Mouse (Mus musculus) hindbrain, embryonic 14.5 days (tissue): ENCODE measurements at regions not wholly inside any gene's neighbourhood (a gene's known extent, or its start where the extent isn't known, plus 50 kb on each side); places are given as distances from the start of the nearest gene placed in this dataset.

ENCODE experiments used
- ATAC-seq: fragments of 200-750 bp; cut with Nextera tagmentation; 2 replicates; pipeline ENCODE4 v1.8.0; 2017; ENCODE audit warnings: moderate number of reproducible peaks, mild to moderate bottlenecking, moderate TSS enrichment, moderate library complexity; ENCODE audit not compliant: low FRiP score
- DNase-seq: peaks from one replicate; pipeline ENCODE4 v3.0.0-alpha.2; 2015; ENCODE audit warnings: low spot score
- H3K27ac ChIP-seq: fragments of 300-500 bp; sonication (generic); 2 replicates; pipeline ENCODE4 v1.5.1; 2014; ENCODE audit warnings: mild to moderate bottlenecking, moderate library complexity
- H3K27me3 ChIP-seq: fragments of 300-500 bp; sonication (generic); 2 replicates; pipeline ENCODE4 v1.6.1; 2014; ENCODE audit warnings: mild to moderate bottlenecking, low read length, mixed read lengths; ENCODE audit not compliant: control insufficient read depth, insufficient read depth
- H3K36me3 ChIP-seq: fragments of 300-500 bp; sonication (generic); replicated peaks from 2 replicates; pipeline ENCODE4 v1.6.1; 2014; ENCODE audit not compliant: control insufficient read depth, insufficient read depth
- H3K4me1 ChIP-seq: fragments of 300-500 bp; sonication (generic); replicated peaks from 2 replicates; pipeline ENCODE4 v1.6.1; 2014; ENCODE audit warnings: antibody characterized with exemption, low read length, mixed read lengths; ENCODE audit not compliant: control insufficient read depth, insufficient read depth
- H3K4me2 ChIP-seq: fragments of 300-500 bp; sonication (generic); replicated peaks from 2 replicates; pipeline ENCODE4 v1.6.1; 2014; ENCODE audit warnings: mild to moderate bottlenecking, moderate library complexity
- H3K4me3 ChIP-seq: fragments of 300-500 bp; sonication (generic); replicated peaks from 2 replicates; pipeline ENCODE4 v1.5.1; 2014; ENCODE audit warnings: mild to moderate bottlenecking, low read length
- H3K9ac ChIP-seq: fragments of 300-500 bp; sonication (generic); 2 replicates; pipeline ENCODE4 v1.6.1; 2014
- H3K9me3 ChIP-seq: fragments of 300-500 bp; sonication (generic); 2 replicates; pipeline ENCODE4 v1.6.1; 2016; ENCODE audit warnings: low read length; ENCODE audit not compliant: control insufficient read depth
- WGBS: fragments of 180-500 bp; shearing (Covaris S2); extraction: QIAGEN DNeasy Blood & Tissue Kit; methylation state at CpG from one replicate; pipeline ENCODE4 v1.1.7; 2014; 5-methylcytosine and 5-hydroxymethylcytosine counted together

DNA sequence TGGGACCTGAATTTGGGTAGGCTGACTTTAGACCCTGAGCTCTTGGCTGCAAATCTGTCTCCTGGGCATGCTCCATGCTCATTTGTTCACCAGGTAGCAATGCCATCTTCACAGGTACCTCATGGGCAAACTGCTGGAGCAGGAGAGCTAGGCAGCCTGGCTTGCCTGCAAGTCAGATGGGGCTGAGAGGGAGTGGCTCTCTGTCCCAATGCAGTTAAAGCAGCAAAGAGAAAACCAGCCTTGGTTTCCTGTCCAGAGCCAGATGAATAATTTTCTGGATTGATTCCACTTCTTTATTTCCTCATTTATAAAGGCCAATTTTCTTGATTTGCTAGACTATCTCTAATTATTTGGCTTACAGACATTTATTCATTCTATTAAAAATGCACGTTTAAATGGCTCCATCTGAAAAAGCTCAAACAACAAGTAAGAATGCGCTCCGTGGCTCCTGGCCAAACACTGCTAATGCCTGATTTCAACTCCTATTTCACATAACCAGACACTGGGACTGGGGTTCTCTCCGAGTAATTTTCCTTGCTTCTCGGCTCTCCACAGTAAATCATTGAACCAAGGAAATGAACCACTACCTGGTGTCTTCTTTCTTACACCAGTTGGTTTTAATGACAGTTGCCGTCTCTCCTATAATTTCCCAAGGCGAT, 60.5 kb downstream of the Rsl24d1 start:
- Histone ChIP-seq H3K9me3 (no peaks in the 10 kb centered on the region), H3K4me1 (no peaks in the 10 kb centered on the region), H3K27ac (no peak overlapping the region), H3K27me3 (no peaks in the 10 kb centered on the region), H3K9ac (no peak overlapping the region), H3K36me3 (no peaks in the 10 kb centered on the region), H3K4me2 (no peak overlapping the region), H3K4me3 (no peak overlapping the region)
- ATAC-seq, result no peak
- no peak for DNase-seq
- 73% methylated on average over 7 of the region's 7 CpGs for WGBS

DNA sequence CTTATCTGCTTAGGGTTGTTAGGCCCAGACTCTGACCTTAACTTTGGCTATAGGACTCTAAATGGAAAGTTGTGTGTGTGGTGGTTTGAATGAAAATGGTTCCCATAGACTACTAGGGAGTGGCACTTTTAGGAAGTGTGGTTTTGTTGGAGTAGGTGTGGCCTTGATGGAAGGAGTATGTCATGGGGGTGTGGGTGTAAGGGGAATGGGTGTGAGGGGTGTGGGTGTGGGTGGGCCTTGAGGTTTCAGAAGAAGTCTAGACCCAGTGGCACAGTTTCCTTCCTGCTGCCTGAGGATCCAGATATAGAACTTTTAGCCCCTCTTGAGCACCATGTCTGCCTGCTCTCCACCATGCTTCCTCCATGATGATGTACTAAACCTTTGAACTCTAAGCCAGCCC, 63.4 kb downstream of the Rsl24d1 start:
- H3K27ac ChIP-seq, result no peak overlapping the region
- H3K4me1 ChIP-seq, result no peaks in the 10 kb centered on the region
- DNase-seq, result no peak
- no peak overlapping the region for H3K4me3 ChIP-seq
- H3K27me3 ChIP-seq, result no peaks in the 10 kb centered on the region
- H3K36me3 ChIP-seq, result no peaks in the 10 kb centered on the region
- ATAC-seq, result no peak
- H3K9ac ChIP-seq, result no peak overlapping the region
- no peaks in the 10 kb centered on the region for H3K9me3 ChIP-seq
- no peak overlapping the region for H3K4me2 ChIP-seq

DNA sequence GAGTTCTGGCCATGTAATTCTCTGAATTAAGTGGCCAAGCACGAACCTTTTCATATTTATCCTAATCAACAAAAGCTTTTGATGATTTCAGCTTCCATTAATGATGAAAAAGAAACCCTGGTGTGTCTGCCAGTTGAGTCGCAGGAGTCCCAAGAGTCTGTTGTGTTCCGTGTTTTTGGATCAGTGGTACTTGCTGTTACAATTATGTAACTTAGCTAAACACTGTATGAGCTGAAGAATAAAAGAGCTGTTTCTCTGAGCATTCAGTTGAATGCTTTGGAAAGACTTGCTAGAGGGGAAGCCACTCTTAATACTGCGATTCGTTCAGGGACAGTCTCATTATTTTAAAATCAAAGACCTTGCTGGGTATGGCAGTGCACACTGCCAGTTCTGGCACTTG, 70.1 kb downstream of the Rsl24d1 start:
- no peaks in the 10 kb centered on the region for H3K4me1 ChIP-seq
- H3K36me3 ChIP-seq, result no peaks in the 10 kb centered on the region
- no peak overlapping the region for H3K4me3 ChIP-seq
- no peak for DNase-seq
- 70% methylated on average over 5 of the region's 5 CpGs for WGBS
- no peak for ATAC-seq
- H3K9ac ChIP-seq, result no peak overlapping the region
- H3K4me2 ChIP-seq, result no peak overlapping the region
- H3K9me3 ChIP-seq, result no peaks in the 10 kb centered on the region
- no peak overlapping the region for H3K27ac ChIP-seq
- no peaks in the 10 kb centered on the region for H3K27me3 ChIP-seq

DNA sequence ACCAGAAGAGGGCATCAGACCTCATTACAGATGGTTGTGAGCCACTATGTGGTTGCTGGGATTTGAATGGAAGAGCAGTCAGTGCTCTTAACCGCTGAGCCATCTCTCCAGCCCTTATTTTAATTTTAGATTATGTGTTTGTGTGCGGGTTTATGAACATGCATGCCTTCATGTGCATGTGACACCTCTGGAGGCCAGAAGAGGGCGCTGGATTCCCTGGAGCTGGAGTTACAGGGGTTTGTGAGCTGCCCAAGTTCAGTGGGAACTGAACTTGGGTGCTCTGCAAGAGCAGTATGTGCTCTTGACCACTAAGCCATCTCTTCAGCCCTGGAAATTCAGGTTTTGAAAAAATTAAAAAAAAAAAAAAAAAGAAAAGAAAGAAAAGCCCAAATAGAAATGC, 71.7 kb downstream of the Rsl24d1 start:
- no peak overlapping the region for H3K9ac ChIP-seq
- no peaks in the 10 kb centered on the region for H3K36me3 ChIP-seq
- H3K27me3 ChIP-seq, result no peaks in the 10 kb centered on the region
- WGBS, result 39% methylated on average over 3 of the region's 3 CpGs
- no peak overlapping the region for H3K4me3 ChIP-seq
- H3K27ac ChIP-seq, result no peak overlapping the region
- ATAC-seq, result no peak
- H3K4me2 ChIP-seq, result no peak overlapping the region
- H3K4me1 ChIP-seq, result no peaks in the 10 kb centered on the region
- H3K9me3 ChIP-seq, result no peaks in the 10 kb centered on the region
- DNase-seq, result no peak

DNA sequence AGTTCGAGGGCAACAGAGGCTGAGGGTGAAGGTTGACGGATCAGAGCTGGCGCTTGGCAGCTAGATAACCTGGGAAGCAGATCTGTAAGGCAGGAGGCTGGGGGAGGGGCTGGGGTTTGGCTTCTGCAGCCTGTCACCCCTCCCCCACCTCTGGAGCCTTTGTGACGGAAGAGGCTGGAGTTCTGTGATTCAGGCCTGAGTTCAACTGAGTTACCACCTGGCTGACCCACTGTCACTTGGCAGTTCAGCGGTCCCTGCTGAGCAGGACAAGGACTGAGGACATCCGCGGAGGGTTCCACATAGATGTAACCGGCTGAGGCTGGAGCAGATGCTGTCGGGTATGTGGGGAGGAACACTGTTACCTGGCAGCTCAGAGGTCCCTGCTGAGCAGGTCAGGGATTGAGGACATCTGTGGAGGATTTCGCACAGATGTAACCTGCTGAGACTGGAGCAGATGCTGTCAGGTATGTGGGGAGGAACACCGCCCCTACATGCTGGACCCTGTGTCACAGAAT, 79.1 kb downstream of the Rsl24d1 start:
- DNase-seq (peak; percentile 38), ATAC-seq (peak; percentile 43; the same call in 1 of the 2 replicates)

DNA sequence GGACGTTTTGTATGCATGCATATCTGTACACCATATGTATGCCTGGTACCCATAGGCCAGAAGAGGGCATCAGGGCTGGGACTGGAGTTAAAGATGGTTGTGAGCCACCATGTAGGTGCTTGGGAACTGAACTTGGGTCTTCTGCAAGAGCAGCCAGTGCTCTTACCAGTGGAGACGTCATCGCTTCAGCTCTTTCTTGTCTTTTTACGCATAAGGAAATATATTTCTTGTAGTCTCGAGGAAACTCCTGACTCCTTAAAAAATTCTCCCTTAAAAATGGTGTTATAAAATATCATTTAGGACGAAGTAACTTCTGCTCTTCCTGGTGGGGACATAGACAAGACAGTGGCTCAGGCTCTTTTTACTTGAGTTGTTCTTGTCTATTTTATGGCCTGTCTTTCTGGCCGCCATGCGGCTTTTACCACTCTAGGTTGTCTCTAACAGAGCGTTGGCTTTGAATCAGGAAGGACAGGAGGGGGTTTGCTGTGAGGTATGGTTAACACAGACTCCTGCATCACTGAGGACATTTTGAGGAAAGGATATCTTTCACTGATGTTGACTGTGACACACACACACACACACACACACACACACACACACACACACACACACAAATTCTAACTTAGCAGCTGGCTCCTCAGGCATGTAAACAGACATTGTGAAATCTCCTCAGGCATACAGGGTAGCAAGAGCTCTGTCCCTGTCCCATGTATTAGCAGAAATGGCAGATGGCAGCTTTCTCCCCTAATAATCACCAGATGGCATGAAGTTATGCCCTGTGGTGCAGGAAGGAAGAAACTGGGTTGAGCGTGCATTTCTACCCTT, 85.2 kb downstream of the Rsl24d1 start:
- no peak overlapping the region for H3K4me2 ChIP-seq
- H3K4me3 ChIP-seq, result no peak overlapping the region
- DNase-seq (peak; percentile 52), ATAC-seq (peak; percentile 72; the same call in 1 of the 2 replicates)
- H3K9me3 ChIP-seq, result no peaks in the 10 kb centered on the region
- no peaks in the 10 kb centered on the region for H3K4me1 ChIP-seq
- H3K27ac ChIP-seq, result no peak overlapping the region
- H3K9ac ChIP-seq, result no peak overlapping the region
- no peaks in the 10 kb centered on the region for H3K27me3 ChIP-seq
- WGBS, result 82% methylated on average over 10 of the region's 10 CpGs
- H3K36me3 ChIP-seq, result no peaks in the 10 kb centered on the region

More for the DNA sequence above, 79.1 kb downstream of the Rsl24d1 start:
- WGBS, result 17% methylated on average over 11 of the region's 11 CpGs
- no peaks in the 10 kb centered on the region for H3K9me3 ChIP-seq
- no peak overlapping the region for H3K27ac ChIP-seq
- H3K27me3 ChIP-seq, result no peaks in the 10 kb centered on the region
- no peaks in the 10 kb centered on the region for H3K36me3 ChIP-seq
- no peak overlapping the region for H3K9ac ChIP-seq
- H3K4me2 ChIP-seq, result 0 out of 2 replicates have a peak overlapping the region, but pooled peaks have one; percentile 15
- no peak overlapping the region for H3K4me3 ChIP-seq
- no peaks in the 10 kb centered on the region for H3K4me1 ChIP-seq

DNA sequence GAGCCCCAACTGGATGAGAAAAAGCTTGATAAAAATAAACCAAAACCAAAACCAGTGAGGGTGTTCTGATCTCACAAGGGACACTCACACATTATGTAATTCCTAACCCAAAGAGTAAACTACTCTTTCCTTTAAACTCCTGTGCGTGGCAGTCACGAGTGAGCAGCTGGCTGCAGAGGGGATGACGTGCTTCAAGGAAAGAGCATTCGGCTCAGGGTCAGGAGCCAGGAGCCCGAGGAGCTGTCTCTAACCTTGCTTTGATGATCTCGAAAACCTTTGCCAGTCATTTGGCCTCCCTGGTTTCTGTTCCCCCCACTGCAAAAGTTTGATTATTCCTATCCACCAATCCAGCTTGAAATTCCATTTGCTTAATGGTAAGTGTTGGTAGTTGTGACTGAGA, 109.9 kb downstream of the Rsl24d1 start:
- no peak overlapping the region for H3K27ac ChIP-seq
- no peak overlapping the region for H3K4me3 ChIP-seq
- H3K9me3 ChIP-seq, result no peaks in the 10 kb centered on the region
- WGBS, result 76% methylated on average over 6 of the region's 6 CpGs
- H3K36me3 ChIP-seq, result no peaks in the 10 kb centered on the region
- no peak overlapping the region for H3K9ac ChIP-seq
- no peak overlapping the region for H3K4me2 ChIP-seq
- no peaks in the 10 kb centered on the region for H3K4me1 ChIP-seq
- no peak for ATAC-seq
- no peak for DNase-seq
- no peaks in the 10 kb centered on the region for H3K27me3 ChIP-seq

DNA sequence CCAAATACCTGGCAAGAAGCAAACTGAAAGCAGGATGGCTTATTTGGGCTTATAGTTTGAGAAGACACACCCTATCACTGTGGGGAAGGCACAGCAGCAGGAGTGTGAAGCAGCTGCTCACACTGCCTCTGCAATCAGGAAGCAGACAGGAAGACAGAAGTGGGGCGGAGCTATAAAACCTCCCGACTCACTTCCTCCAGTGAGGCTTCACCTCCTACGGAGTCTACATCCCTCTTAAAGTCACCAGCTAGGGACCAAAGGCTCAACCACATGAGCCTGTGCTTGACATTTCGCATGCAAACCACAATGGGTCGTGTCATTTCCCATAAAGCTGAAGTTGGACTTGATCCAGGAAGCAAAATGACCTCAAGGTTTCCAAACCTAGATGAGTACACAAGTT, 127.0 kb downstream of the Rsl24d1 start:
- WGBS, result 75% methylated on average over 5 of the region's 5 CpGs
- H3K9ac ChIP-seq, result no peak overlapping the region
- H3K4me2 ChIP-seq, result no peak overlapping the region
- no peaks in the 10 kb centered on the region for H3K27me3 ChIP-seq
- H3K4me3 ChIP-seq, result no peak overlapping the region
- ATAC-seq (no peak), DNase-seq (no peak)
- no peak overlapping the region for H3K27ac ChIP-seq
- no peaks in the 10 kb centered on the region for H3K9me3 ChIP-seq
- H3K36me3 ChIP-seq, result no peaks in the 10 kb centered on the region
- H3K4me1 ChIP-seq, result 0 out of 2 replicates have a peak, but pooled peaks cover 6% of the 10 kb centered on the region

DNA sequence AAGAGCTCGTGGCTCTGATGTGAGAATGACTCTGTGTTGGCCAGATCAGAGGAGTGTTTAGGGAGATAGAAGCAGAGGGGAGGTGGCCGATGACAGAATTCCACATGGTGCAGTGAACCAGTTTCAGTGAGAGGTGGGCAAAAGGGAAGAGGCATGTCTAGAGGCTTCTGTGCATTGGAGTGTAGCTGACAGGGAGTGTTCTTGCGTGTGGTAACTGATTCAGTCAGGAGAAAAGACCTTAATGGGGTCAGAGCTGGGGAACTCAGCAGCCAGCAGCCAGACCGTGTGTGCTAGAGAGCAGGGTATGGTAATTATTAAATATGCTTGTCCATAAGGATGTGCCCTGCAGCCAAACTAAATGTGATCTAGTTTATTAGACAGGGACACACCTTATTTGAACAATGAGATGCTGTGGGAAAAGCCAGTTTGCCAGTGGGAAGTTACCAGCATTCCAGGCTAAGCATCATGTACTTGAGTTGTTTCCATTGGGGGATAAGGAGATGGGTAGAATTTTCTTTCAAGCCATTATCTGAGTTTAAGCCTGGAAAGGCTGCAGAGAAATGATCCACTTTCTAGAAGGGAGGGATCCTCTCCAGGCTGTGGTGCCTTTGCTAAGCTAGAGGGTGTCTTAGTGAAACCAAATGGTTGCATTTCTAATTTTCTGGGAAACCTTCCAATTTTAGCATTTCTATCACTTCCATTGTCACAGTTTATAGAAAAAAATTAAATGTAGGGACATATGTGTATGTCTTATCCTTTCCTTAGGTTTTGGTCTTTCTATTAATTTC, 129.5 kb downstream of the Rsl24d1 start:
- no peak for DNase-seq
- ATAC-seq, result no peak
- Histone ChIP-seq H3K9ac (no peak overlapping the region), H3K9me3 (no peaks in the 10 kb centered on the region), H3K36me3 (no peaks in the 10 kb centered on the region), H3K27ac (no peak overlapping the region), H3K4me1 (0 out of 2 replicates have a peak, but pooled peaks cover 6% of the 10 kb centered on the region), H3K27me3 (no peaks in the 10 kb centered on the region), H3K4me2 (no peak overlapping the region), H3K4me3 (no peak overlapping the region)
- 50% methylated on average over 4 of the region's 4 CpGs for WGBS
